Mouse (Mus musculus) small intestine, adult 2 months (tissue): ENCODE measurements around the gene Stag1. TPM values are rescaled to one million over a fixed set of nuclear protein-coding genes. Genes with fewer than 3 reads are reported as not detected.
A peak's percentile ranks its signal among the peaks of the same experiment; 100 is the strongest.

Experiments
- H3K27ac ChIP-seq: fragments of 200-500 bp; 2 replicates; pipeline ENCODE4 v1.5.1; 2012; ENCODE audit warnings: low read depth, low read length, control low read depth, inconsistent platforms; ENCODE audit not compliant: insufficient read depth
- H3K27me3 ChIP-seq: fragments of 200-500 bp; 2 replicates; pipeline ENCODE4 v1.6.1; 2012; ENCODE audit warnings: mild to moderate bottlenecking, moderate library complexity, low read length, inconsistent platforms; ENCODE audit not compliant: control insufficient read depth, insufficient read depth
- H3K36me3 ChIP-seq: fragments of 200-500 bp; 2 replicates; pipeline ENCODE4 v1.6.1; 2012; ENCODE audit warnings: mild to moderate bottlenecking, low read length, control low read depth, inconsistent platforms; ENCODE audit not compliant: control insufficient read depth, insufficient read depth
- H3K4me1 ChIP-seq: fragments of 200-500 bp; 2 replicates; pipeline ENCODE4 v1.6.1; 2012; ENCODE audit warnings: low read length, inconsistent platforms, mixed read lengths; ENCODE audit not compliant: control insufficient read depth, insufficient read depth, insufficient read length
- H3K4me3 ChIP-seq: fragments of 200-500 bp; 2 replicates; pipeline ENCODE4 v1.5.1; 2012; ENCODE audit warnings: low read depth, mild to moderate bottlenecking, control low read depth, inconsistent platforms, low read length, moderate library complexity
- CTCF ChIP-seq: fragments of 200-500 bp; IDR thresholded peaks from 2 replicates; pipeline ENCODE4 v1.5.1; 2012; ENCODE audit warnings: low read depth, mild to moderate bottlenecking, control low read depth, inconsistent platforms, low read length, moderate library complexity, mixed read lengths; ENCODE audit not compliant: insufficient replicate concordance, insufficient read length; ENCODE audit errors: extremely low read depth
- POLR2A ChIP-seq: fragments of 200-500 bp; IDR thresholded peaks from 2 replicates; pipeline ENCODE4 v1.6.1; 2012; ENCODE audit warnings: low read depth, mild to moderate bottlenecking, control low read depth, inconsistent platforms, low read length, moderate library complexity
- WGBS: fragments of 180-500 bp; shearing (Covaris S2); methylation state at CpG from one replicate; pipeline ENCODE4 v1.1.7; 2018; 5-methylcytosine and 5-hydroxymethylcytosine counted together
- polyA plus RNA-seq: library from polyadenylated mRNA; depleted of rRNA; stranded (reverse); fragments of >200 nt; gene quantifications from 2 replicates; pipeline ENCODE4 v1.2.3, GENCODE M21; 2012

Gene Stag1
- polyA plus RNA-seq, 1 experiment, result 0.89 TPM

DNA sequence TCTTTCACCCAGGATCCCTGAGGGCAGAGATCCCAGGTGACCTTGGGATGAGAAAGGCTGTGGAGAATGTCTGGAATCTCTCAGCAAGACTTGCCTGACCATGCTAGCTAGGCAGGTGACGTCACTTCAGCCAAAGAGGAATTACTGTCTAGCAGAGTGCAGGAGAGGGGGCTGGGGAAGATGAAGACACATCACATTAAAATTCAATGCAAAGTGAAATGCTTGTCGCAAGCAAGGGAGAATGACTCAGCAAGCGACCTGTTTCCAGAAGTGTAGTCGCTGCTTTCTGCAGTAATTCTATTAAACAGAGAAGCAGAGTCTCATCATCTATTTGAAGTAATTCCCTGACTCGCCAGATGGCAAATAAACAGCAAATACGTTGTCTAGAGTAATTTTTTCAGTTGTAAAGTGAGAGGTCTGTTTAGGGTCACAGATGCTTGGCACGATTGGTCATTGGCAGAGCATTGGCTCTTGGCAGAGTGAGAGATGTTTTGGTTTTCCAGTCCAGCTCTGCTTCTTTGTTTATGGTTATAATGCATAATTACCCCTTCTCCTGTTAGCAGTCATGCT, 8.5 kb downstream of the Stag1 start:
- Histone ChIP-seq H3K4me1 (no peaks in the 10 kb centered on the region), H3K4me3 (no peak overlapping the region), H3K27ac (no peak overlapping the region), H3K27me3 (no peaks in the 10 kb centered on the region), H3K36me3 (no peaks in the 10 kb centered on the region)
- TF ChIP-seq CTCF (no peak), POLR2A (no peak)
- WGBS, result 72% methylated on average over 7 of the region's 7 CpGs

DNA sequence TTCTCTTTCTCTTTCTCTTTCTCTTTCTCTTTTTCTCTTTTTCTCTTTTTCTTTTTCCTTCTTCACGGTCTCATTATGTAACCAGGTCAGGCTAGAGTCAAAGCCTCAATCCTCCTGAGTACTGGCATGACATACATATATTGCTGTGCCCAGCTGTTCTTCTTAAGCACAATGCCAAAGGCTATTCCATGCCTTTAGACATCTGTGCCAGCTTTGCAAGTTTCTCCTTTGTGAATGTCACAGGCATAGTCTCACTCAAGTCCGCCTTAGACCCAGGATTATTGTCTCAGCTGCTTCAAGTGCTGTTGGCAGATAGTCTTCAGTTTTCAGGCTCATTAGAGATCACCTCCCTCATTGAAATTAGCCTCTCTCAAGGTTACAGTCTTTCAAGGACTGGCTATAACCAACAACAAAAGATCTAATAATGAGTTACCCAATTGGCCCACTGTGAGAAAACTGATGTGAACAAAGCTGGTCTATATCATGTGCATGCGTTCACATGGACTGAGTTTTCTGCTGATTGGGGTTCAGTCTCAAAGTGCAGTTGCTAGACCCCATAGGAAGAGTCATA, 16.0 kb downstream of the Stag1 start:
- Histone ChIP-seq H3K36me3 (no peaks in the 10 kb centered on the region), H3K27me3 (no peaks in the 10 kb centered on the region), H3K27ac (no peak overlapping the region), H3K4me1 (peaks cover 3% of the 10 kb centered on the region; the same call in 1 of the 2 replicates), H3K4me3 (no peak overlapping the region)
- TF ChIP-seq CTCF (no peak), POLR2A (no peak)
- WGBS, result 87% methylated on average over 3 of the region's 3 CpGs

DNA sequence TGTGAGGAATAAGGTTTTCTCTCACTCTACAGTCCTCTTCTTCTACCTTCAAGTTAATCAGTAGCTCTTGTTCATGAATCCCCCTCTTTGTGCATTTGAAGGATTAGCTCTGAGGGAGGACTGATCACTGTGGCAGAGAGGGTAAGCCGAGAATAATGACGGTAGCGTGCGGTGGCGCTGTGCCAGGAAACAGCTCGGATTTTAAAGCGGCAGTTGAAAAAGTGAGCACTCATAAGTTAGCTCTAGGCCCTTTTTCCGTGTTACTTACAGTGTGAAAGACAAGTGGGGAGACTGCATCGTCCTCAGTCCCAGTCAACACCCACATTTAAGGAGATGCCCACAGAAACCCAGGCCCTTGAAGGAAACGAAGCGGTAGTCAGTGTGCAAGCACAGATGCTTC, 19.3 kb downstream of the Stag1 start:
- no peak overlapping the region; the same call in 1 of the 2 replicates for H3K4me3 ChIP-seq
- H3K4me1 ChIP-seq, result peaks cover 3% of the 10 kb centered on the region; the same call in 1 of the 2 replicates
- H3K27me3 ChIP-seq, result no peaks in the 10 kb centered on the region
- TF ChIP-seq POLR2A, result no peak
- TF ChIP-seq CTCF, result no peak
- whole genome bisulfite sequencing, result 22% methylated on average over 11 of the region's 11 CpGs
- H3K27ac ChIP-seq, result no peak overlapping the region
- no peaks in the 10 kb centered on the region for H3K36me3 ChIP-seq

DNA sequence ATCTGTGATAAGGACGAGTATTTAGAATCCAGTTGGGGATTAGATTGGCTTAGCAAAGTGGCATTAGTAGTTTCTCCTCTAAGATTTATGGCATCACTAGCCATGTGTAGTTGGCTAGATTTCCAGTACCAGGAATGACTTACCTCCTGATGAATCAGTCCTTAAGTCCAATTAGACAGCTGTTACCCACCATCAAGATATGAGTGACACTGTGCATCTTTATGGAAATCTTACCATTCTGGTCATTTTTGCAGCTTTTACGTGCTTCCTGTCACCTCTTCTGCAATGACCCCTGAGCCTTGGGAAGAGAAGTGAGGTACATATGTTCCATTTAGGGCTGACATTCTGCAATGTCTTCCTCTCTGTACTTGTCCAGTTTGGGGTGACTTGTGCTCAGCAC, 28.7 kb downstream of the Stag1 start:
- H3K4me1 ChIP-seq, result no peaks in the 10 kb centered on the region
- 65% methylated on average over 2 of the region's 2 CpGs for WGBS
- H3K27me3 ChIP-seq, result no peaks in the 10 kb centered on the region
- no peaks in the 10 kb centered on the region for H3K36me3 ChIP-seq
- H3K4me3 ChIP-seq, result no peak overlapping the region
- H3K27ac ChIP-seq, result no peak overlapping the region
- TF ChIP-seq POLR2A, result no peak
- TF ChIP-seq CTCF, result no peak

DNA sequence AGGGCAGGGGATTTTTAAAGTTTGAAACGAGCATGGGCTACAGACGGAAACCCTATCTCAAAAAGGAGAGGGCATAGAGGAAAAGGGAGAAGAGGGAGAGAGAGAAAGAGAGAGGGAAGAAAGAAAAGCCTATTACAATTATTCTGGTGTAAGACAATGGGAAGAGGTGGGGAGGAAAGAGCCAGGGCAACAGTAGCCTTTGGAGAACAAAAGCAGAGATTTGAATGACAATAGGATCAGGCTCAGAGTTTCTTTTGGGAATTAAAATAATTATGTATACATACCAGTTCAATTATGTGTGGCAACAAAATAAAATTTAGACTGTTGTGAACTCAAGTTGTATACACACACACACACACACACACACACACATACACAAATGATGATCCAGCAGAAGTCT, 43.2 kb downstream of the Stag1 start:
- 94% methylated on average over 2 of the region's 2 CpGs for WGBS
- Histone ChIP-seq H3K27me3 (no peaks in the 10 kb centered on the region), H3K27ac (no peak overlapping the region), H3K4me3 (no peak overlapping the region), H3K36me3 (no peaks in the 10 kb centered on the region), H3K4me1 (peaks cover 2% of the 10 kb centered on the region)
- TF ChIP-seq CTCF, result no peak
- no peak for TF ChIP-seq POLR2A

DNA sequence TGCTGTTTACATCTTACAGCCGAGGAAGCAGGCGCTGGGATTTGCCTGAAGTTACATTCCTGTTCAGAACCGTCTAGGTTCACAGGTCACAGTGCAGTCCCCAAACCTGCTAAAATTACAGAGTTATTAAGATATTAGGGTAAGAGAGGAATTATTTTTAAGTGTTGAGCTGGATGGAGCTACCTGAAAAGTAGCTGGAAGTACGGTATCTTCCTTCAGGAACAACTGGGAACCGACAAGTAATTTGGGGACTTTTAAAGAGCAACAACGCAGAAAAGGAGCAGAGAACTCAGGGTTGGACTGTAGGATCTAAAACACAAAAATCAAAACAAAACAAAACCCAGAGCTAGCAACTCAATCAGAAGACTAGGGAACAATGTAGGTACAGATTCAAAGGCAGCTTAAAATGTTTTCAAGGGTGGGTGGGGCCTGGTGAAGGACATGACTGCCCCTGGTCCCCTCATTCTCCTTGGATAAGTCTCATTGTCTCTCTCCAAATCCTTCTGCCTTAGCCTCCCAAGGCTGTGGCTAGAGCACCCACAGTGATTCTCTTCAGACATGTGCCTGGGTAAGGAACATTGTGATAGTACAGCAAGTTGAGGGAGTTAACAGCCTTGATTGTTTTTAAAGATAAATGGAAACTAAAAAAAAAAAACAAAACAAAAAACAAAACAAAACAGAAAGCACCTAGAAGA, 43.9 kb downstream of the Stag1 start:
- WGBS, result 78% methylated on average over 6 of the region's 6 CpGs
- TF ChIP-seq POLR2A (no peak), CTCF (no peak)
- Histone ChIP-seq H3K4me3 (no peak overlapping the region), H3K36me3 (no peaks in the 10 kb centered on the region), H3K27ac (no peak overlapping the region), H3K27me3 (no peaks in the 10 kb centered on the region), H3K4me1 (peaks cover 2% of the 10 kb centered on the region)

DNA sequence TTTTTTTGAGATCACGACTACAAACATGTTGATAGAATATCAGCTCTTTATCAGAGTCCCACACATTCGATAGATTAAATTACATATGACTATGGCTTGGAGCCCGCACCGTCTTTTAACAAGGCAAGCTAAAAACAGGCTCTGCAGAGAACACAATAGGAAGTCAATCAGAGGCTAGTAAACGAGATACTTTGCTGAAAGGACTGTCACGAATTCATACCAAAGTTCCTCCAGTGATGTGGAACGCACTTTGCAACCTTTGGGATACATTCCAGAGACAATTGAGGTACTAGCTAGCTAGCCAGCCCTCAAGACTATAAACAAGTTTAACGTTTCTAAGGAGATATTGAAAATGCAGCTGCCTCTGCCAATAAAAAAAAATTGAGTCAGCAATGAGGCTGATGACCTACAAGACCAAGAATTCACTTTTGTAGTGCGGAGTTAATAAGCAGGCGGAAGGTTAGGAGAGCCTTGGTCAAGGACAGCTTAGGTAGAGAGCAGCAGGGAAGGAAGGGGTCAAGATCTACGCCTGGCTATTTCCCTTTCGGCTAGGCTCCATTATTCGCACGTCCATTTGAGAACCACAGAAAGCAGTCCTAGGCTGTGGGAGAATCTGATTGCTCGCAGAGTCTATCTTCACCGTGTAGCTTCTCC, 44.7 kb downstream of the Stag1 start:
- WGBS, result under 1% methylated on average over 16 of the region's 16 CpGs
- H3K4me3 ChIP-seq, result peak overlapping the region; percentile 100

More for the DNA sequence above, 44.7 kb downstream of the Stag1 start:
- Histone ChIP-seq H3K27ac (peak overlapping the region; percentile 96), H3K36me3 (no peaks in the 10 kb centered on the region), H3K27me3 (no peaks in the 10 kb centered on the region), H3K4me1 (peaks cover 2% of the 10 kb centered on the region)
- TF ChIP-seq POLR2A (no peak), CTCF (no peak)
